Mouse (Mus musculus): ENCODE data around the gene Fbxl20.
"Not testable (repeated sequence)": the region's sequence is repeated elsewhere in the genome, so short reads cannot be mapped to it uniquely, and the experiment has no call there.

DNA sequence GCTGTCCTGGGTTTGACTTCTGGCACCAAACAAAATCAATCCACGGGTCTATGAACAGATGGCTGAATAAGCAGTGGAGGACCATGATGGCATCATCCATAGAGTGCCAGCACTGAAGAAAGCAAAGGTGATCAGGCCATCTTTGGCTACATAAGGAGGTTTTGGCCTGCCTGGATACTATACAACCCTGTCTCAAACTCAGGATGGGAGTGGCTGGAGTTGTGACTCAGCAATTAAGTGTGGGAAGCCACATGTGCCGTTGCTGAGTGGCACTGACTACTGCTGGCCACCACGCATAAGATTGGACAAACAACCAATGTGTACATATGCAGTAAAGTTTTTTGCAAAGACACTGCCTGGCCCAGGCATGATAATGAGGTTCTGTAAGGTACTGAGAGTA lies 31.9 kb upstream of the Fbxl20 start:
- TF ChIP-seq CTCF (IDR thresholded peaks at IDR 0.05; ENCODE audit: low read depth, low read length); POLR2A (IDR thresholded peaks at IDR 0.05; ENCODE audit: extremely low read depth, insufficient read depth, low read length): not testable (repeated sequence)
